Mouse (Mus musculus): ENCODE results near the gene Myl12a.

Myl12a gene

GRCm38 (mm10) chr17:71010646-71011242 is 8.1 kb upstream of the Myl12a start:
- peak; percentile 89 for DNase-seq (ENCODE audit: low read depth, low spot score)

GRCm38 (mm10) chr17:71009751-71010150 is 7.1 kb upstream of the Myl12a start:
- no peak for DNase-seq (ENCODE audit: low read depth, low spot score)

- no peak for DNase-seq (ENCODE audit: low read depth, low spot score)
Measured at GRCm38 (mm10) chr17:71008676-71009075, 6.0 kb upstream of the Myl12a start.

- DNase-seq (ENCODE audit: low read depth, low spot score) = no peak
Measured at GRCm38 (mm10) chr17:71006976-71007375, 4.3 kb upstream of the Myl12a start.

GRCm38 (mm10) chr17:71004186-71004960 is 1.7 kb upstream of the Myl12a start:
- no peak for DNase-seq (ENCODE audit: low read depth, low spot score)

GRCm38 (mm10) chr17:71003721-71004120 is 1.0 kb upstream of the Myl12a start:
- no peak for DNase-seq (ENCODE audit: low read depth, low spot score)

- DNase-seq (ENCODE audit: low read depth, low spot score) = no peak
Measured at GRCm38 (mm10) chr17:71003112-71003511, 434 bp upstream of the Myl12a start.

GRCm38 (mm10) chr17:71002081-71002743 is 466 bp downstream of the Myl12a start, which contains the start of gene Myom1:
Gene Myom1, plus strand, starts transcription at chr17:71002633.
- DNase-seq (ENCODE audit: low read depth, low spot score) = peak; percentile 96

- no peak for DNase-seq (ENCODE audit: low read depth, low spot score)
Measured at GRCm38 (mm10) chr17:71001699-71002080, 988 bp downstream of the Myl12a start.

GRCm38 (mm10) chr17:71001067-71001466 is 1.6 kb downstream of the Myl12a start:
- DNase-seq (ENCODE audit: low read depth, low spot score) = no peak

GRCm38 (mm10) chr17:71000255-71000654 is 2.4 kb downstream of the Myl12a start:
- no peak for DNase-seq (ENCODE audit: low read depth, low spot score)

GRCm38 (mm10) chr17:70999187-70999586 is 3.5 kb downstream of the Myl12a start:
- DNase-seq (ENCODE audit: low read depth, low spot score) = no peak

- DNase-seq (ENCODE audit: low read depth, low spot score) = no peak
Measured at GRCm38 (mm10) chr17:70998400-70998975, 4.2 kb downstream of the Myl12a start.

- no peak for DNase-seq (ENCODE audit: low read depth, low spot score)
Measured at GRCm38 (mm10) chr17:70997836-70998235, 4.8 kb downstream of the Myl12a start.

- DNase-seq (ENCODE audit: low read depth, low spot score) = no peak
Measured at GRCm38 (mm10) chr17:70995551-70995950, 7.1 kb downstream of the Myl12a start.

GRCm38 (mm10) chr17:70994671-70995070 is 8.0 kb downstream of the Myl12a start:
- no peak for DNase-seq (ENCODE audit: low read depth, low spot score)

GRCm38 (mm10) chr17:70993385-70993807 is 9.3 kb downstream of the Myl12a start:
- DNase-seq (ENCODE audit: low read depth, low spot score) = no peak

- peak; percentile 55 for DNase-seq (ENCODE audit: low read depth, low spot score)
Measured at GRCm38 (mm10) chr17:70992662-70993061, 10.0 kb downstream of the Myl12a start.

- DNase-seq (ENCODE audit: low read depth, low spot score) = peak; percentile 75
Measured at GRCm38 (mm10) chr17:70991706-70992625, 10.7 kb downstream of the Myl12a start.

GRCm38 (mm10) chr17:70990403-70991303 is 12.0 kb downstream of the Myl12a start:
- peak; percentile 70 for DNase-seq (ENCODE audit: low read depth, low spot score)

Measured in ES-CJ7 (cell line).